Mouse (Mus musculus): ENCODE measurements around the gene Acap1. TPM values are rescaled to one million over a fixed set of nuclear protein-coding genes. Genes with fewer than 3 reads are reported as not detected.
A peak's percentile ranks its signal among the peaks of the same experiment; 100 is the strongest.
"Not testable (repeated sequence)": the region's sequence is repeated elsewhere in the genome, so short reads cannot be mapped to it uniquely, and the experiment has no call there.

Acap1 gene
- polyA plus RNA-seq, 1 experiment from 2014 or later, result 0.49 TPM

DNA sequence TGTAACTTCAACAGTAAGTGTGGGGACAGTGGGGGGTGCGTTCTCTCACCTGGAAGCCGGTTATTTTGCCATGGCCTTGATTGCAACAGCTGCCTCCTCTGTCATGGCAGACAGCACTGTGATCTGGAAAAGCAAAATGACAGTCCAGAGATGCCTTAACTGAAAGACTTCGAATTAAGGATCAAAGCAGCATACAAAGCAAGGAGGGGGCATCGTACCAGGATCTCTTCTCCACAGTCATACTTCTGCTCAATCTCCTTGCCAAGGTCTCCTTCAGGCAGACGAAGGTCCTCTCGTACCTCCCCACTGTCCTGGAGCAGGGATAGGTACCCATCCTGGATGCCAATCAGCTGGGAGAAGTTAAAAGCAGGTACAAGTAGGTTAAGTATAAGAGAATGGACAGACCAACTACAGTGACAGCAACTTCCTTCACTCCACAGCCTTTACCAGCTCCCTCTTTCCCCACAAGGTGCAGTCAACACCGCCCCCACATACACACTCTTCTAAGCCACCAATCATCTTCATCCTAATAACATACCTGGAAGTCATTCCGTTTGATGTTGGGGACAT lies 22.1 kb upstream of the Acap1 start:
- no peak overlapping the region for H3K4me3 ChIP-seq (replicated peaks; ENCODE audit: low read length)
- H3K36me3 ChIP-seq (ENCODE audit: control insufficient read depth, insufficient read depth), result peaks cover 27% of the 10 kb centered on the region
- no peak for ATAC-seq
- H3K9ac ChIP-seq (replicated peaks; ENCODE audit: low read depth, low read length), result no peak overlapping the region
- WGBS, result 88% methylated on average over 8 of the region's 8 CpGs
- H3K9me3 ChIP-seq (ENCODE audit: control insufficient read depth, low read length), result no peaks in the 10 kb centered on the region
- H3K27ac ChIP-seq (ENCODE audit: low read length), result no peak overlapping the region
- H3K4me2 ChIP-seq (ENCODE audit: low read length), result no peak overlapping the region
- no peaks in the 10 kb centered on the region for H3K27me3 ChIP-seq (replicated peaks; ENCODE audit: control insufficient read depth, insufficient read depth, low read length)
- peaks cover 40% of the 10 kb centered on the region for H3K4me1 ChIP-seq (replicated peaks; ENCODE audit: control insufficient read depth, insufficient read depth, low read length)

DNA sequence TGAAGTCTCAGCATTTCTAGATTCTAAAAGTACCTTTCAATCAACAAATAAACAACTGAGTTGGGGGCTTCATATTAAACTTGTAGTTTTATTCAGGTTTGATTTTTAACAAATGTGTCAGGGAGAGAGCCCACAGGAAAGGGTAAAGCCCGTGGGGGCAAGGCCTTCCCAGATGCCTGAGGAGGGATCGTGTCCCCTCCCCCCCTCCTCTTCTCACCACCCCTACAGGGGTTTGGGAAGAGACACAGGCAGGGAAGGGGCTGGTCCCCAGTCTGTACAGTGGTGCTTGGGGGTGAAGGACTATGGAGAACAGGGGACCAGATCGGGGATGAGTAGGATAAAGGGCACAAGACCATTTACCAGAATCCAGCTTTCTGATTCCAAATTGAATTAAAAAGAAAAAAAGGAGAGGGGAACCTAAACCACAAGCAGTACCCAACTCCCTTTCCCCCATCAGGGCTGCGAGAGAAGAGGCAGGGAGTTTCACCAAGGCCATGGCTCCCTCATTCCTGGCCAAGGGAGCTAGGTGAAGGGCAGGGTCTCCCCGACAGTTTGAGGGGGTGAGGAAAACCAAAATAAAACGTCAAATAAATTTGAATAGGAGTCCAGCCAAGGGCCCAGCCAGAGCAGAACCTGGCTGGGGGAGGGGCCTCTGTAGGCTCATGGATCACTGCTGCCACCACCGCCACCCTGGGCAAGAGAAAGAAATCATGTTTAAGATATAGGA lies 21.5 kb upstream of the Acap1 start:
- Histone ChIP-seq H3K36me3 (ENCODE audit: control insufficient read depth, insufficient read depth) (peaks cover 33% of the 10 kb centered on the region), H3K4me1 (replicated peaks; ENCODE audit: control insufficient read depth, insufficient read depth, low read length) (peaks cover 36% of the 10 kb centered on the region)
- H3K4me3 ChIP-seq (replicated peaks; ENCODE audit: low read length); H3K9ac ChIP-seq (replicated peaks; ENCODE audit: low read depth, low read length); H3K9me3 ChIP-seq (ENCODE audit: control insufficient read depth, low read length); H3K27ac ChIP-seq (ENCODE audit: low read length); ATAC-seq; H3K27me3 ChIP-seq (replicated peaks; ENCODE audit: control insufficient read depth, insufficient read depth, low read length); H3K4me2 ChIP-seq (ENCODE audit: low read length): not testable (repeated sequence)
- WGBS, result 62% methylated on average over 7 of the region's 7 CpGs

DNA sequence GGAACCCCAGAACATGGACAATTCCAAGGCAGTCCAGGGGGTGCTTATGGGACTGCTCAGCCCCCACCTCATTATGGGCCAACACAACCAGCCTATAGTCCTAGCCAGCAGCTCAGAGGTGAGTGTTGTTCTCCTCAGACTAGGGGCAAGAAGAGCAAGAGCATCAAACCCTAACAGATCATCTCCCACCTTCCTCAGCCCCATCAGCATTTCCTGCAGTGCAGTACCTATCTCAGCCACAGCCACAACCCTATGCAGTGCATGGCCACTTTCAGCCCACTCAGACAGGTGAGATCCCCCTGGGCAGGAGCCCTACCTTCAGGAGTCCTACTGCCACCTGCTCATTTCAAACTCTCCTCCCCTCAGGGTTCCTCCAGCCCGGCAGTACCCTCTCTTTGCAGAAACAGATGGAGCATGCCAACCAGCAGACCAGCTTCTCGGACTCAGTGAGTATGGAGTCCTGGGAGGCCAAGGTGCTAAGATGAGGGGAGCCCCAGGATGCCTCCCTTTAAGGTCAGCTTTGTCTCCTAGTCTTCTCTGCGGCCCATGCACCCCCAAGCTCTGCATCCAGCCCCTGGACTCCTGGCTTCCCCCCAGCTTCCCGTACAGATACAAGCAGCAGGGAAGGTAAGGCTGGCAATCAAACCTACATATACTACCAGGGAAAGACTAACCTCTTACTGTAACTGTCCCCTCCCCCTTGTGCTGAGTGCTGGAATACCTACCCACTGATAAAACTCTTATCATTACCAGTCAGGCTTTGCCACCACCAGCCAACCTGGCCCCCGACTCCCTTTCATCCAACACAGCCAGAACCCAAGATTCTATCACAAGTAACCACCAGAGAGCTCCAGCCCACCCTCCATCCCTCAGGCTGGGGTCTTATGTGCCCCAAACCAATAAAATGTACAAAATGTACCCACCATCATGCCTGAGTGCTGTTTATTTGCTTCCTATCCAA lies 20.6 kb upstream of the Acap1 start:
- Histone ChIP-seq H3K9ac (replicated peaks; ENCODE audit: low read depth, low read length) (no peak overlapping the region), H3K36me3 (ENCODE audit: control insufficient read depth, insufficient read depth) (peaks cover 41% of the 10 kb centered on the region), H3K4me3 (replicated peaks; ENCODE audit: low read length) (no peak overlapping the region), H3K4me2 (ENCODE audit: low read length) (no peak overlapping the region), H3K27me3 (replicated peaks; ENCODE audit: control insufficient read depth, insufficient read depth, low read length) (no peaks in the 10 kb centered on the region), H3K4me1 (replicated peaks; ENCODE audit: control insufficient read depth, insufficient read depth, low read length) (peaks cover 36% of the 10 kb centered on the region), H3K9me3 (ENCODE audit: control insufficient read depth, low read length) (no peaks in the 10 kb centered on the region), H3K27ac (ENCODE audit: low read length) (no peak overlapping the region)
- ATAC-seq, result no peak
- 64% methylated on average over 5 of the region's 5 CpGs for WGBS

DNA sequence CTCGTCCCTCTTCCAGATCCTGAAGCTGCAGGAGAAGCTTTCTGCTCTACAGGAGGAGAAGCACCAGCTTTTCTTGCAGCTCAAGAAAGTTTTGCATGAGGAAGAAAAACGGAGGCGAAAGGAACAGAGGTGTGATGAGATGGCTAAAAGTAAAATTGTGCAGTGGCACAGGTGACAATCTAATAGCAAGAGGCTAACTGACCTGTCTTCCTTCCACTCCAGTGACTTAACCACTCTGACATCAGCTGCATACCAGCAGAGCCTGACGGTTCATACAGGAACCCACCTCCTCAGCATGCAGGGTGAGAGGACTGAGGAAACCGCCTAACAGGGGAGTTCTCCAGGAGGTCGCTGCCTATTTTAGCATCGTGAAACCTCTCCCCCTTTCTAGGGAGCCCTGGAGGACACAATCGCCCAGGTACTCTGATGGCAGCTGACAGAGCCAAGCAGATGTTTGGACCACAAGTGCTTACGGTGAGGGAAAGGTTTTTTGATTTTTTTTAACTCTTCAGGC lies 19.6 kb upstream of the Acap1 start:
- ATAC-seq, result no peak
- H3K4me1 ChIP-seq (replicated peaks; ENCODE audit: control insufficient read depth, insufficient read depth, low read length), result peaks cover 32% of the 10 kb centered on the region
- no peak overlapping the region for H3K27ac ChIP-seq (ENCODE audit: low read length)
- WGBS, result 39% methylated on average over 9 of the region's 9 CpGs
- H3K9me3 ChIP-seq (ENCODE audit: control insufficient read depth, low read length), result no peaks in the 10 kb centered on the region
- peaks cover 51% of the 10 kb centered on the region for H3K36me3 ChIP-seq (ENCODE audit: control insufficient read depth, insufficient read depth)
- peak overlapping the region; percentile 90 for H3K4me2 ChIP-seq (ENCODE audit: low read length)
- H3K9ac ChIP-seq (replicated peaks; ENCODE audit: low read depth, low read length), result no peak overlapping the region
- peak overlapping the region; percentile 76 for H3K4me3 ChIP-seq (replicated peaks; ENCODE audit: low read length)
- H3K27me3 ChIP-seq (replicated peaks; ENCODE audit: control insufficient read depth, insufficient read depth, low read length), result no peaks in the 10 kb centered on the region

DNA sequence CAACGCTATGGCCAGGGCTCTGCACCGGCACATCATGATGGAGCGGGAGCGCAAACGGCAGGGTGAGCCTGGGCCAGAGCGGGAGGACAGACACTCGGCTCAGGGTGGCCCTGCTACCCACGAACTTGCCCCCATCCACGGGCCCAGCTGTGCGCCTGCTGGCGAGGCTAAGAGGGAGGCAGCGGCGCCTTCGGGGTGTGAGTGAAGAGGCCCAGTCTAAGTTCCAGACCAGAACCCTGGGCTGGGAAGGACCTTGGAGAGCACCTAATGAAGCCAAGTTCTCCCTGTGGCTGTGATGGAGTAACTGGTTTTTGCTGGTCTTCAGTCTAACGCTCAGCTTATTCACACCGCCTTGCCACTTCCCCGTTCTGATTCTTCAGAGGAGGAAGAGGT lies 19.0 kb upstream of the Acap1 start:
- WGBS, result 3% methylated on average over 17 of the region's 17 CpGs
- peaks cover 26% of the 10 kb centered on the region for H3K4me1 ChIP-seq (replicated peaks; ENCODE audit: control insufficient read depth, insufficient read depth, low read length)
- peak overlapping the region; percentile 82 for H3K9ac ChIP-seq (replicated peaks; ENCODE audit: low read depth, low read length)
- no peaks in the 10 kb centered on the region for H3K9me3 ChIP-seq (ENCODE audit: control insufficient read depth, low read length)
- no peak for ATAC-seq
- peaks cover 55% of the 10 kb centered on the region for H3K36me3 ChIP-seq (ENCODE audit: control insufficient read depth, insufficient read depth)
- peak overlapping the region; percentile 90 for H3K4me2 ChIP-seq (ENCODE audit: low read length)
- H3K27me3 ChIP-seq (replicated peaks; ENCODE audit: control insufficient read depth, insufficient read depth, low read length), result no peaks in the 10 kb centered on the region
- H3K4me3 ChIP-seq (replicated peaks; ENCODE audit: low read length), result peak overlapping the region; percentile 76
- peak overlapping the region; percentile 79; the same call in 1 of the 2 replicates for H3K27ac ChIP-seq (ENCODE audit: low read length)

DNA sequence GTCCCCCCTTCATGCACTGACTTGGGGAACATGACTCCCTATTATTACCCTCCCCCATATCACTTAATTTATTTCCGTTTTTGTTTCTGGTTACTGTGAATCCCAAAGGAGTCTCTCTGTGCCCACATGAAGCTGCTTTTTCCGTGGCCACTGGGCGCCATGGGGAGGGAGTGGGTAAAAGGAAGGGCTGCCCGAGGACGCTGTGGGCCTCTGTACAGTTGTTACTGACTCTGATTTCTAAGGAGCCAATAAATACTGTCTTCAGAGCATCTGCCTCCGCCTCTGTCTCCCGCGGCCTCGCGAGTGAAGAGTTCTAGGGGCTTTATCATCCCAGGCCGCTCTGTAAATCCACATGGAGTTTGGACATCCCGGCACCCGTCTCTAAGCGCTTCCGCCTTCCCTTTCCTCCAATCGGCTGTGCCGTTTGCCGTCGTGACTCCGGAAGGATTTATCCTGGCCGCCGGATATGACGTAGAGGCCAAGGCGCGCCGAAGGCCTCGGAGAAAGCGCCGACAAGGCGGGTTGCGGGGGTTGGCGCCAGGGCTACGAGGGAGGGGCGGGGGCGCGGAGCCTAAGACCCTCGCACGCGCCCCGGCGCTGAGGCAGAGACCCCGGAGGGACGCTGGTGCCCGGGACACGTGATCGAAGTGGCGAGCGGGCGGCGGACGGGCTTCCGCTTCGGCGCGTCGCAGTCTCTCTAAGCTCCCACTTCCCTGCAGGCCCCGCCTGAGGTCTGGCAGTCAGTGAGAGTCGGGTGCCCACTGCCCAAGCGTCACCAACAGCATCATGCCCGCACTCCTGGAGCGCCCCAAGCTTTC lies 18.4 kb upstream of the Acap1 start, which contains the start of gene Gps2:
Gene Gps2, plus strand, starts transcription at position 335 of the 818 bp plus-strand sequence.
- H3K27ac ChIP-seq (ENCODE audit: low read length), result peak within 1 kb of the TSS; percentile 79
- no peaks in the 10 kb centered on the region for H3K9me3 ChIP-seq (ENCODE audit: control insufficient read depth, low read length)
- no peaks in the 10 kb centered on the region for H3K27me3 ChIP-seq (replicated peaks; ENCODE audit: control insufficient read depth, insufficient read depth, low read length)
- peaks cover 21% of the 10 kb centered on the region for H3K4me1 ChIP-seq (replicated peaks; ENCODE audit: control insufficient read depth, insufficient read depth, low read length)
- H3K9ac ChIP-seq (replicated peaks; ENCODE audit: low read depth, low read length), result peak within 1 kb of the TSS; percentile 82
- H3K4me3 ChIP-seq (replicated peaks; ENCODE audit: low read length), result peak within 1 kb of the TSS; percentile 76
- 2% methylated on average over 61 of the region's 61 CpGs for WGBS
- H3K4me2 ChIP-seq (ENCODE audit: low read length), result peak within 1 kb of the TSS; percentile 90
- ATAC-seq, result peak; percentile 95
- H3K36me3 ChIP-seq (ENCODE audit: control insufficient read depth, insufficient read depth), result peaks cover 58% of the 10 kb centered on the region

DNA sequence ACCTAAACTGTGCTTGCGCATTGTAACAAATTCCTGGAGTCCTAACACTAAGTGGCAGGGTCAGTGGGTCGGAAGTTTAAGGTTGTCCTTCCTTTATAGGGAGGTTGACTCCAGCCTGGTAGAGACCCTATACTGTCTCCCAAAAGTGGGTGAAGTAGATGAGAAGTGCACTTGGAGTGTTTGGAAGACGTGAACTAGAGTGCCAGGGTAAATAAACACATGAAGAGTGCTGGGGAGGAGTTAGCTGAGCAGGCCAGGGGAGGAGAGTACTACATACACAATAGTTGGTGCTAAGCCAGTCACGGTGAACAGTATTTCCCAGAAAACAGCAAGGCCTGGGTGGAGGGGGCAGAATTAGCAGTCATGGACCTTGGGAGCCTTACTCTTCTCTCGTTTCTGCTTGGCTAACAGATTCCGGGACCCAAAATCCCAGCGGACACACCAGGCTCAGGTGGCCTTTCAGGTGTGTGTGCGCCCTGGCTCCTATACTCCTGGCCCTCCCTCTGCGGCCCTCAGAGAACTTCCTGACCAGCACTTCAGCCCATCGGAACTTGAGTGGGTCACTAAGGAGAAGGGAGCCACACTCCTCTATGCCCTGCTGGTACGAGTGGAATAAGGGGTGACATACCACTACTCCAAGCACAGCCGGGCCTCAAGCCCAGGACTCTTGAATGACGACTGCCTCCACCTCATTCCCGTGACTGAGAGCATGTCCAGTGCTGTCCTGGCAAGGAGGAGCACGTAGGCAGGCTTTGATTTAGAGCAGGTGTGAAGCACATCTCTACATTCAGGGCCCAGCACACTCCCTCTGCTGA lies 17.6 kb upstream of the Acap1 start:
- Histone ChIP-seq H3K9ac (replicated peaks; ENCODE audit: low read depth, low read length) (no peak overlapping the region; the same call in 1 of the 2 replicates), H3K4me3 (replicated peaks; ENCODE audit: low read length) (peak overlapping the region; percentile 76), H3K36me3 (ENCODE audit: control insufficient read depth, insufficient read depth) (peaks cover 58% of the 10 kb centered on the region), H3K4me1 (replicated peaks; ENCODE audit: control insufficient read depth, insufficient read depth, low read length) (peaks cover 21% of the 10 kb centered on the region), H3K27me3 (replicated peaks; ENCODE audit: control insufficient read depth, insufficient read depth, low read length) (no peaks in the 10 kb centered on the region), H3K27ac (ENCODE audit: low read length) (no peak overlapping the region), H3K4me2 (ENCODE audit: low read length) (peak overlapping the region; percentile 90), H3K9me3 (ENCODE audit: control insufficient read depth, low read length) (no peaks in the 10 kb centered on the region)
- 78% methylated on average over 15 of the region's 15 CpGs for WGBS
- ATAC-seq, result peak; percentile 13; the same call in 1 of the 2 replicates

DNA sequence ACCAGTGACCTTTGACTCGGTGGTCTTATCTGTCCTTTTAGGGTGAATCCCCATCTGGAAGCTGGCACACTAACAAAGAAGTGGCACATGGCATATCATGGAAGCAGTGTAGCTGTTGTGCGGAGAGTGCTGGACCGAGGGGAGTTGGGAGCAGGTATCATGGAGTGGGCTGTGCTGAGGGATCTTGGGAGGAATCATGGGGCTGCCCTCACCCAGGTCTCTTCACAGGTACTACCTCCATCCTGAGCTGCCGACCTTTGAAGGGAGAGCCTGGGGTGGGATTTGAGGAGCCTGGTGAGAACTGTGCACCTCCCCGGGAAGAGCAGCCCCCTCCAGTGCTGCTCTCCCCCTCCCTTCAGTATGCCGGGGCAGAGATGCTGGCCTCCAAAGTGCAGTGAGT lies 16.4 kb upstream of the Acap1 start:
- H3K4me1 ChIP-seq (replicated peaks; ENCODE audit: control insufficient read depth, insufficient read depth, low read length), result peaks cover 21% of the 10 kb centered on the region
- H3K27me3 ChIP-seq (replicated peaks; ENCODE audit: control insufficient read depth, insufficient read depth, low read length), result no peaks in the 10 kb centered on the region
- no peak overlapping the region for H3K9ac ChIP-seq (replicated peaks; ENCODE audit: low read depth, low read length)
- no peak overlapping the region for H3K4me3 ChIP-seq (replicated peaks; ENCODE audit: low read length)
- ATAC-seq, result no peak
- H3K36me3 ChIP-seq (ENCODE audit: control insufficient read depth, insufficient read depth), result peaks cover 61% of the 10 kb centered on the region
- no peaks in the 10 kb centered on the region for H3K9me3 ChIP-seq (ENCODE audit: control insufficient read depth, low read length)
- H3K27ac ChIP-seq (ENCODE audit: low read length), result no peak overlapping the region
- H3K4me2 ChIP-seq (ENCODE audit: low read length), result no peak overlapping the region
- 93% methylated on average over 6 of the region's 6 CpGs for WGBS
